Mouse (Mus musculus): ENCODE measurements around the gene Nmnat3. TPM values are rescaled to one million over a fixed set of nuclear protein-coding genes. Genes with fewer than 3 reads are reported as not detected.

Nmnat3 gene
- total RNA-seq, 2 experiments from 2014 or later = 12.5 to 14.5 TPM

GRCm38 (mm10) chr9:98361047-98361446, 73.8 kb downstream of the Nmnat3 start:
- no peak for DNase-seq

- no peak for DNase-seq
Measured at GRCm38 (mm10) chr9:98366075-98366474, 78.8 kb downstream of the Nmnat3 start.

GRCm38 (mm10) chr9:98367333-98367962, 80.2 kb downstream of the Nmnat3 start:
- no peak for DNase-seq

DNA sequence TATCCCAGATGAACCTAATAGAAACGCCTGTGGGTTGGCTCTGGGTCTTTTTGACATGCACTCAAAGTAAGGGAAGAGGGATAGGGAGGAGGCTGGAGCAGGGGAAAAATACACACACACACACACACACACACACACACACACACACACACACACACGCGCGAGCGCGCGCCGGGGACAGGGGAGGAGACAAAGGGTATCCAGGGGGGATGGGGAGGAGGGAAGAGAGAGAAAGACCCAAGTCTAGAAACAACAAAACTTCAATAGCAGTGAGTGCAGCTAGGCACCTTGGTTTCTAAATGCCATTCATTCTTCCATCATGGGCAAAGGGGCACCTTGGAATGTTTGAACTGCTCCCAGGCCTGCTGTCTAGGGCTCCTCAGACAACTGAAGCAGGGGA, 82.5 kb downstream of the Nmnat3 start:
- no peak for DNase-seq

GRCm38 (mm10) chr9:98373358-98373757, 86.1 kb downstream of the Nmnat3 start:
- DNase-seq = no peak

- no peak for DNase-seq
Measured at GRCm38 (mm10) chr9:98374897-98375296, 87.7 kb downstream of the Nmnat3 start.

DNA sequence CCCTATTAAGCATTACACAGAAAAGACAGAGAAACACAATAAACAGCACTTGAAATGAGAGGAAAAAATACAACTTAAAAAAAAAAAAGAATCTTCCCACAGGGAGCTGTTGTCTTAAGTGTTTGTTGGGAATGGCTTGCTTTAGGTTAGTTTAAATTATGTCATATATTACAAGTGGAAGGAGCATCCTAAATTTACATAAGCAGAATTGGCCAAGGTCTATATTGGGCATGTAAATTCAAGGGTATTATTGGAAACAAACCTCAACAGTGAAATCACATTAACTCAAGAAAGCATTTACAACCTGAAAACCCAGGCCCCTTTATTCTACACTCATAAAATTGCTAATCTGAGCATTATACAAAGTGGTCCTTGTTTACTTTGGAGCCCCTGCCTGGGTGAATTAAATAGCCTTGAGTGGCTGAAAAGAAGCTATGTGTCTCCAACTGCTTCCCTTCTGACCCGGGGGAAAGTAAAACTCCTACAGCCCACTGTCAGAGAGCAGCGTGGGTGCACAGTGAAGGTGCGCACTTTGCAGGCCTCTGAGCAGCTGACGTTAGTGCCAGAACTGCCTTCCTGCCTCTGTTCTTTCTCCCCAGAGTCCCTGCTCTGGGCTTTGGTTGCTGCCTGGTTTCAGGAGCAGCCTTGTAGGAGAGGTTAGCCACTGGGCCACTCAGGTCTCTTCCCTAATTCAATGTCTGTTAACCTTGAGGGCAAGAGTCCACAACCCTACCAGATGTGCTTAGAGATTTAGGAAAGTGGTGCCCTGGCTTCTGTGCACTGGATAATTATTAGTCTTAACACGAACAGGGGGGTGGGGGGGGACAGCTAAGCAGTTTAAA, 88.3 kb downstream of the Nmnat3 start:
- no peak for DNase-seq

DNA sequence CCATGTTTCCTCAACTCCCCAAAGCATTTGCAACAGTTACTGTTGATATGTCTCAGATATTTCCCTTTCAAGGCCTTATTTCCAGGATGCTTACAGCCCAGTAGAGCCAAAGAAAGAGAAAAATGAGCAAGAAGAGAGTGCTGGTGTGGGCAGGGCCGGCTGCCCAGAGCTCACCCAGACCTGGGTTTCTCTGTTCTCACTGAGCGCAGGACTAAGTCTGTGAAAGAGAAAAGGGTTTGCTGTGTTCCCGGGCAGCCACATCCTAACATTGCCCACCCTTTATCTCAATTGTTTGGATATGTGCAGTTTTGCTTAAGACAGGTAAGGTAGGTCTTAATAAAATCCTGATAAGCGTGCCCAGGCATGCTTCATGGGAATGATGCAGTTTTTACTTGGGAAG, 92.5 kb downstream of the Nmnat3 start:
- DNase-seq = no peak

GRCm38 (mm10) chr9:98380593-98380992, 93.4 kb downstream of the Nmnat3 start:
- no peak for DNase-seq

DNA sequence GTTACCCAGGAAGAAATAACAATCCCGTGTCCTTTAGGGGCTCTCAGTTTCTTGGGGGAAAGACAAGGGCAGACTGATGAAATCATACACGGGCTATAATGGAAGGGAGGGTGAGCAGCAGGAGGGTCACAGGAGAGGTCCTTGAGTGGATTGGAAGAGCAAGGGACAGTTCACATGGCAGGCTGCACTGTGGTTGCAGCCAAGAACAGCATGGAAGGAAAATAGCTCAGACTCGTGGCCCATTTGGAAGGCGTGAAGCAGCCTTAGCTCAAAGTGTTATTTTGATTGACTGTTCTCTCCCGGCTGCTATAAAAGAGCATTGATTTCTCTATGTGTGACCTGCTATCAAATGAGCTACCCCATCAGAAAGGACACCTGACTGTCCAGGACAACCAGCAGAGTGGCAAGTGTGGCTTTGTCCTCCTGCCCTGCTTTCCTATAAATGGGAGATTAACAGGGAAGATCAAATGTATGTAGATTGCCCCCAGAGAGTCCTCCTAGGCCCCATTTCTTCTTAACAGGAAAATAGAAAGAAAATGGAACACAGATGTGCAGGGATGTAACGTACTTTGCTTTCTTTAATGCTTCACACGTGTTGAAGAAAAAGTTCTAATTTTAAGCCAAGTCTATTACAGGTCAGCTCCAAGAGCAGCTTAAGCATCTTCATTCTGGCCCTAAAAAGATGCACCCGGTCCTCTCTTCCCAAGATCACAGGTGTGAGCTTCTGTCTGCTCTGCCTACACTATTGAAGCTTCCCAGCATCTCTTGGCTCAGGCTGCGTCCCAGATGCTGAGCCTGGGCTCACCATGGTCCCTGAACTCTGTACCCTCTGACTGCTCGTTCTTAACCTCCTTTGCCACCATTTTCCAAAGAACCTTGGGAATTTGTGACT, 100.8 kb downstream of the Nmnat3 start:
- no peak for DNase-seq

DNA sequence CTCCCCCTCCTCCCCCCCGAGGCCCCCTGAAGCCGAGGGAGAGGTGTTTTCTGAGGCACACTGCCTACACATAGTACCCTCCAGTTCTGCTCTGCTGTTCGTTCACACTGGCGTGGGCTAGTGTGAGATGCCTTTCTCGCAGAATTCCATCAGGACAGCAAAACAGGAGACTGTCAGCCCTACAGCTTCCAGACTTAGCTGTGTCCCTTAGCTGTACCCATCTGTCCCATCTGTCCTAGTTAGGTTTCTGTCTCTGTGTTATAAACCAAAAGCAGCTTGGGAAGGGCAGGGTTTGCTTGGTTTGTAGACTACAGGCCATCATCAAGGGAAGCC, 101.4 kb downstream of the Nmnat3 start:
- no peak for DNase-seq

GRCm38 (mm10) chr9:98393496-98393895, 106.3 kb downstream of the Nmnat3 start:
- DNase-seq = no peak

GRCm38 (mm10) chr9:98397211-98397610, 110.0 kb downstream of the Nmnat3 start:
- DNase-seq = no peak

DNA sequence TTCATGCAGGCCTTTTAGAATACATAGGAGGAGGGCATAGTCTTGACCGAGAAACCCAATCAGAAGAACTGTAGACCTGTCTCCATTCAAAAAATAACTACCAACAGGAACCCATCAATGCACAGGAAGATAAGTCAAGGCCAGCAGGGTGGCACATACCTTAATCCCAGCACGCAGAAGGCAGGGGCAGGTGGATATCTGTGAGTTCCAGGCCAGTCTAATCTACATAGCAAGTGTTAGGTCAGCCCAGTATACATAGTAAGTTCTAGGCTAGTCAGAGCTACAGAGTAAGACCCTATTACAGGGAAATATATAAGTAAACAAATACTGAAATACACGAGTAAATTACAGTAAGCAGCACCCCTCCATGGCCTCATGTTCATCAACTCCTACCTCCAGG, 110.6 kb downstream of the Nmnat3 start:
- DNase-seq = no peak

DNA sequence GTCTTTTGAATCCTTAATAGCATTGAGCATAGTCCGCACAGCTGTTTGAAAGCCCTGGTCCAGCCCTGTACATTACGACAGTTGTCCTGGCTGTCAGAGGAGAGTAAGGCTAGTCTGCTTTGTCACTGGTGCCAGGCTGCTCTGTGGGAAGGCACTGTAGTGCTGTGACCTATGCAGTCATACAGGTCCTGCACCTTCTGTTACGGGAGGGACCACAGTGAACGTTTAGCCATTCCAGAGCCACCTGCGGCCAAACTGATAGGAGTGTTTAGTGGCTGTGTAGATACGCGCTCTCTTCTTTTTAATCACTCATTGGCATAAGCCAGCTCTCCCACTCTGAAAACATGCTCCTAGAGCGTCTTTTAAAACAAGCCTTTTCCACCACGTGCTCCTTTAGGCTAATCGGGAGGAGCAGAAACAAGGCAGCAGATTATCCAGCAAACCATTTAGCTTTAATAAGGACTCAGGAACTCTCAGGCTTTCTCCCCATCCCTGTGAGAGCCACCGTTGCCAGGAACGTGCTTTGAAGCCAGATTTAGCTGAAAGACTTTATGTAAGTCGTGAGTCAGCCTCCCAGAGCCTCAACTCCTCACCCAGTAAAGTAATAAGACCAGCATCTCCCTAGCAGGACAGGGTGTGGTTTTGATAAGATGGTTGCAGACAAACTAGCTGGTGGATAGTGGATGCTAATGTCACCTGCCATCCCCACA, 113.1 kb downstream of the Nmnat3 start:
- no peak for DNase-seq

DNA sequence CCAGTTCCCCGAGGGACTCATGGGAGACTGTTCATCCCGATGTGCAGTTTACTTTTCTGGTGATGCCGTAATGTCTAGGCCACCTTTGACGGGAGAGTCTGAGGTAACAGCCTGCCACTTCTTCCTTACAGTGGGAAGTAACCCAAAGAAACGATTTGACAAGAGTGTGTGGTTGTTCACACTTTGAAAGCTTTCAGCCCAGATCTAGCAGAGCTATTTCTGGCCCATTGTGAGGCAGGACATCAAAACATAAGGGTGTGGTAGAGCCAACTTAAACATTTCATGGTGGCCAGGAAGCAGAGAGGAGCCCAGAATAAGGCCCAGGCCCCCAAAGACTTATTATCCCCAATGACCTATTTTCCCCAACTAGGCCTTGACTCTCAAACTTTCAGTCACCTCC, 114.4 kb downstream of the Nmnat3 start:
- DNase-seq = no peak

- no peak for DNase-seq
Measured at GRCm38 (mm10) chr9:98407771-98408170, 120.5 kb downstream of the Nmnat3 start.

- peak; percentile 85 for DNase-seq
Measured at GRCm38 (mm10) chr9:98409137-98409536, 121.9 kb downstream of the Nmnat3 start.

GRCm38 (mm10) chr9:98415427-98415826, 128.2 kb downstream of the Nmnat3 start:
- DNase-seq = no peak

- peak; percentile 41 for DNase-seq
Measured at GRCm38 (mm10) chr9:98417919-98418318, 130.7 kb downstream of the Nmnat3 start.

GRCm38 (mm10) chr9:98418346-98418745, 131.1 kb downstream of the Nmnat3 start:
- no peak for DNase-seq

DNA sequence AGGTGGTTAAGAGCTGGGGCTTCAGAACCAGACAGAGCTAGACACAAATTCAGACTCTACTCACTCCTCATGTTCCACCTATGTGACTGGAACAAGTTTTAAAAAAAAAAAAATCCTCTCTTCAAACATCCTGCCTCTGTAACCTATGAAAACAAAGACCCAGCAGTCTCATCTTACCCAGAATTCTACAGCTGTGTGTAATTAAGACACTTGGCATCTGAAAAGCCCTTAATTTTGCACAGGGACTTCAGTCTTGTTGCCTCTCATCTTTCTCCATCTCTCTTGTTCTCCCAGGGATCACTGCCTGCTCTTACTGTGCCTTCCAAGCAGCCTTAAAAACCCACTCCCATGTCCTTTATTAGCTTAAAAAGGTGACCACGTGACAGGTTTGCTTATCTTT, 133.4 kb downstream of the Nmnat3 start:
- no peak for DNase-seq
